Comparison of ENCODE assay signal across 7 mouse cellular contexts in the genomic region with DNA sequence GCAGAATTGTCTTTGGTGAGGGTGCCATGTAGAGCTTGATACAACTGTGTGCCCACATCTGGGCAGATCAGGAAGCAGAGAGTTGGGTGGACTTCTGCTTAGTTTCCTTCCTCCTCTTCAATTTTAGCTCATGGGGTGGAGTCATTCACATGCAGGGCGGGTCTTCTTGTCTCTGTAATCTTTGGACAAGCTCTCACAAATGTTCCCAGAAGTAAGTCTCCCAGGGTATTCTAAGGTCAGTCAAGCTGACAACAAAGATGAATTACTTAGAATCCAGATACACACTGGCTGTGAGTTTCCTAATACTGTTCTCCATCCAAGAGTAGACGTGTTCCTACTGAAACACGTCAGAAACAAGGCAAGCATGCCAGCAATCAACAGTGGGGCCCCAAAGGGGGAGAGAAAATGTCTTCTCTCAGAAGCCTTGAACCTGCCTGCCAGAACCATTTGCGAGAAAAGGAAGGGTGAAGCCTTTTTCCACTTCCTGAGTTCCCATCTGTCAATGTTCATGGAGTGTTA. TPM values are rescaled to one million over a fixed set of nuclear protein-coding genes. Genes with fewer than 3 reads are reported as not detected.
A peak's percentile ranks its signal among the peaks of the same experiment; 100 is the strongest.
DNase-seq lines count a peak whose midpoint lies in the region; ATAC-seq lines count a peak whose summit lies in the region.

No protein-coding gene starts in this region.

- DNase-seq in adrenal gland, postnatal 10 days = peak; percentile 50
- peak; percentile 21 for DNase-seq in kidney, postnatal 10 days
- DNase-seq in cerebellum, postnatal 4 days (ENCODE audit: low spot score in 2 of 2) = no peak
- DNase-seq in right cerebral cortex, postnatal 10 days (ENCODE audit: low spot score in 2 of 2) = no peak
- no peak for DNase-seq in left cerebral cortex, adult 8-10 months (ENCODE audit: low spot score in 2 of 2)

- ATAC-seq in erythroid progenitor cell, adult 5-6 weeks (replicated peaks; ENCODE audit: low FRiP score, poor library complexity, severe bottlenecking) = 0 out of 2 replicates have a peak, but pooled peaks have one; percentile 49
- peak; percentile 84 for ATAC-seq in megakaryocyte progenitor cell, adult 5-6 weeks (replicated peaks; ENCODE audit: poor library complexity)

RNA-seq across cellular contexts. Expression of gene Cmah, which starts 11.2 kb away (rescaled TPM):
- total RNA-seq in adrenal gland, postnatal 10 days (2021) = 1 to 10 TPM; 6.8 to 6.9 TPM
- total RNA-seq in erythroid progenitor cell, adult 5-6 weeks (2015; ENCODE audit: low replicate concordance) = 5.0 and 5.9 TPM in 2 replicates
- 2.6 and 6.8 TPM in 2 replicates for total RNA-seq in erythroid progenitor cell, adult 5-6 weeks (2017; ENCODE audit: low replicate concordance)
- total RNA-seq in megakaryocyte progenitor cell, adult 5-6 weeks (2015) = 0.56 and 2.3 TPM in 2 replicates
- 0.71 and 1.3 TPM in 2 replicates for total RNA-seq in megakaryocyte progenitor cell, adult 5-6 weeks (2017)
- 1 to 10 TPM in 2 of 4 experiments, under 1 TPM in 2; 0.70 to 1.3 (median 0.92) TPM for total RNA-seq in left cerebral cortex, adult 8-10 months (2022)

RNA-seq across cellular contexts. Expression of gene Carmil1, which starts 57.8 kb away (rescaled TPM):
- total RNA-seq in adrenal gland, postnatal 10 days (2021) = 10 to 100 TPM; 29.1 to 31.0 TPM
- total RNA-seq in erythroid progenitor cell, adult 5-6 weeks (2015; ENCODE audit: low replicate concordance) = 3.8 TPM in 1 of 2 replicates, not detected in the other
- total RNA-seq in erythroid progenitor cell, adult 5-6 weeks (2017; ENCODE audit: low replicate concordance) = 0.68 and 1.3 TPM in 2 replicates
- total RNA-seq in megakaryocyte progenitor cell, adult 5-6 weeks (2015) = 3.7 and 3.8 TPM in 2 replicates
- total RNA-seq in megakaryocyte progenitor cell, adult 5-6 weeks (2017) = 4.9 and 5.6 TPM in 2 replicates
- total RNA-seq in left cerebral cortex, adult 8-10 months (2022) = 10 to 100 TPM; 28.4 to 37.9 (median 31.1) TPM

Comparison
In these comparisons a context has a peak if more than half of its experiments do, and no peak if none do; other contexts are left out.
1. DNase-seq: peak in adrenal gland, postnatal 10 days (single experiment) and kidney, postnatal 10 days (single experiment); none in cerebellum, postnatal 4 days (0 of 2), right cerebral cortex, postnatal 10 days (0 of 2) and left cerebral cortex, adult 8-10 months (0 of 2).
2. RNA of gene Carmil1, which starts 57.8 kb away (total RNA-seq): 28.4 to 37.9 TPM in left cerebral cortex, adult 8-10 months and 29.1 to 31.0 TPM in adrenal gland, postnatal 10 days; 3.7 to 5.6 TPM in megakaryocyte progenitor cell, adult 5-6 weeks and 0.68 to 3.8 TPM in erythroid progenitor cell, adult 5-6 weeks; every median in the first group is over 4 times any median in the second.